Mouse (Mus musculus): ENCODE measurements at regions not wholly inside any gene's neighbourhood (a gene's known extent, or its start where the extent isn't known, plus 50 kb on each side); places are given as distances from the start of the nearest gene placed in this dataset.
"Not testable (repeated sequence)": the region's sequence is repeated elsewhere in the genome, so short reads cannot be mapped to it uniquely, and the experiment has no call there.

- Histone ChIP-seq H3K27ac (no peak overlapping the region), H3K27me3 (no peaks in the 10 kb centered on the region), H3K9ac (no peak overlapping the region), H3K36me3 (no peaks in the 10 kb centered on the region), H3K9me3 (no peaks in the 10 kb centered on the region), H3K4me2 (no peak overlapping the region), H3K4me3 (no peak overlapping the region), H3K4me1 (no peaks in the 10 kb centered on the region; the same call in 1 of the 2 replicates)
- no peak for ATAC-seq (ENCODE audit: insufficient number of reproducible peaks, insufficient read depth, low FRiP score, low TSS enrichment, low read depth)
- 37% methylated on average over 7 of the region's 7 CpGs for WGBS
Measured at GRCm38 (mm10) chr3:83503901-83504300, 262.2 kb upstream of the Sfrp2 start.

- 62% methylated on average over 4 of the region's 4 CpGs for WGBS
- Histone ChIP-seq H3K9ac (no peak overlapping the region), H3K36me3 (no peaks in the 10 kb centered on the region), H3K27me3 (no peaks in the 10 kb centered on the region), H3K4me2 (no peak overlapping the region), H3K4me1 (peaks cover 8% of the 10 kb centered on the region; the same call in 1 of the 2 replicates), H3K9me3 (no peaks in the 10 kb centered on the region), H3K27ac (no peak overlapping the region), H3K4me3 (no peak overlapping the region)
- no peak for ATAC-seq (ENCODE audit: insufficient number of reproducible peaks, insufficient read depth, low FRiP score, low TSS enrichment, low read depth)
Measured at GRCm38 (mm10) chr3:83516614-83517013, 249.5 kb upstream of the Sfrp2 start.

GRCm38 (mm10) chr3:83517914-83518635, 248.0 kb upstream of the Sfrp2 start:
- no peak overlapping the region for H3K9ac ChIP-seq
- H3K27ac ChIP-seq = no peak overlapping the region
- H3K4me1 ChIP-seq = peaks cover 8% of the 10 kb centered on the region; the same call in 1 of the 2 replicates
- H3K4me2 ChIP-seq = no peak overlapping the region
- ATAC-seq (ENCODE audit: insufficient number of reproducible peaks, insufficient read depth, low FRiP score, low TSS enrichment, low read depth) = no peak
- WGBS = 80% methylated on average over 6 of the region's 6 CpGs
- no peaks in the 10 kb centered on the region for H3K27me3 ChIP-seq
- H3K4me3 ChIP-seq = no peak overlapping the region
- no peaks in the 10 kb centered on the region for H3K9me3 ChIP-seq
- no peaks in the 10 kb centered on the region for H3K36me3 ChIP-seq

- Histone ChIP-seq H3K4me1 (peaks cover 7% of the 10 kb centered on the region), H3K4me3 (no peak overlapping the region), H3K9ac (no peak overlapping the region), H3K27me3 (peaks cover 6% of the 10 kb centered on the region; the same call in 1 of the 2 replicates), H3K9me3 (no peaks in the 10 kb centered on the region), H3K4me2 (no peak overlapping the region), H3K36me3 (no peaks in the 10 kb centered on the region), H3K27ac (0 out of 2 replicates have a peak overlapping the region, but pooled peaks have one; percentile 13)
- 0 out of 2 replicates have a peak, but pooled peaks have one; percentile 59 for ATAC-seq (ENCODE audit: insufficient number of reproducible peaks, insufficient read depth, low FRiP score, low TSS enrichment, low read depth)
- WGBS = 34% methylated on average over 4 of the region's 4 CpGs
Measured at GRCm38 (mm10) chr3:83530243-83530847, 235.8 kb upstream of the Sfrp2 start.

- ATAC-seq (ENCODE audit: insufficient number of reproducible peaks, insufficient read depth, low FRiP score, low TSS enrichment, low read depth); H3K36me3 ChIP-seq; H3K4me3 ChIP-seq; H3K27ac ChIP-seq; H3K4me2 ChIP-seq; H3K27me3 ChIP-seq; H3K9me3 ChIP-seq; H3K9ac ChIP-seq: not testable (repeated sequence)
- peaks cover 23% of the 10 kb centered on the region for H3K4me1 ChIP-seq
- WGBS = 71% methylated on average over 5 of the region's 5 CpGs
Measured at GRCm38 (mm10) chr3:83536624-83537023, 229.5 kb upstream of the Sfrp2 start.

DNA sequence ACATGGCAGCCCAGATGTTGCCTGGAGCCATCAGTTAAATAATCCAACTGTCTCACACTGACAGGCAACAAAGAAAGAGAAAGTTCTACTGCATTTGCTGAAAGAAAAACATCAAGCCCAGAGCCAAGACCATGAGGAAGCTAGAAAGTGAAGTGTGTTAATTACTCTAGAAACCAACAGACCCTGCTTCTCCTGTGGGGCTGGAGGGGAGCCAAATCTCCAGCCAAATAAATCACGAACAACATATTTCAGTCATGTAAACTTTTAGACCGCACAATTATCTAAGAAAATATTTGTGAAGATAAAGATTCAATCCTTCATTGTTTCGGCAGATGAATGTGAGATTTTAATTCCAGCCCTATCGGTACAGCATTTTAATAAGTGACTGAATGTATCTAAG, 228.9 kb upstream of the Sfrp2 start:
- Histone ChIP-seq H3K27me3 (peaks cover 6% of the 10 kb centered on the region; the same call in 1 of the 2 replicates), H3K9me3 (no peaks in the 10 kb centered on the region), H3K4me3 (no peak overlapping the region), H3K27ac (0 out of 2 replicates have a peak overlapping the region, but pooled peaks have one; percentile 16), H3K9ac (no peak overlapping the region), H3K4me2 (no peak overlapping the region), H3K36me3 (no peaks in the 10 kb centered on the region), H3K4me1 (peaks cover 22% of the 10 kb centered on the region)
- 49% methylated on average over 4 of the region's 4 CpGs for WGBS
- no peak for ATAC-seq (ENCODE audit: insufficient number of reproducible peaks, insufficient read depth, low FRiP score, low TSS enrichment, low read depth)

GRCm38 (mm10) chr3:83537711-83538110, 228.4 kb upstream of the Sfrp2 start:
- H3K36me3 ChIP-seq = no peaks in the 10 kb centered on the region
- H3K27ac ChIP-seq = no peak overlapping the region
- peaks cover 3% of the 10 kb centered on the region; the same call in 1 of the 2 replicates for H3K27me3 ChIP-seq
- no peaks in the 10 kb centered on the region for H3K9me3 ChIP-seq
- H3K4me3 ChIP-seq = no peak overlapping the region
- H3K4me2 ChIP-seq = 0 out of 2 replicates have a peak overlapping the region, but pooled peaks have one; percentile 9
- H3K4me1 ChIP-seq = peaks cover 21% of the 10 kb centered on the region
- 41% methylated on average over 7 of the region's 7 CpGs for WGBS
- no peak overlapping the region for H3K9ac ChIP-seq
- ATAC-seq (ENCODE audit: insufficient number of reproducible peaks, insufficient read depth, low FRiP score, low TSS enrichment, low read depth) = no peak

GRCm38 (mm10) chr3:83538898-83539297, 227.2 kb upstream of the Sfrp2 start:
- Histone ChIP-seq H3K9me3 (no peaks in the 10 kb centered on the region), H3K9ac (no peak overlapping the region), H3K36me3 (no peaks in the 10 kb centered on the region), H3K4me2 (no peak overlapping the region), H3K27me3 (no peaks in the 10 kb centered on the region), H3K27ac (no peak overlapping the region), H3K4me3 (no peak overlapping the region), H3K4me1 (peaks cover 21% of the 10 kb centered on the region)
- WGBS = 49% methylated on average over 2 of the region's 2 CpGs
- ATAC-seq (ENCODE audit: insufficient number of reproducible peaks, insufficient read depth, low FRiP score, low TSS enrichment, low read depth) = no peak

GRCm38 (mm10) chr3:83540997-83541932, 224.9 kb upstream of the Sfrp2 start:
- Histone ChIP-seq H3K4me2 (no peak overlapping the region), H3K27ac (no peak overlapping the region)

GRCm38 (mm10) chr3:83552516-83553139, 213.5 kb upstream of the Sfrp2 start:
- H3K9me3 ChIP-seq = no peaks in the 10 kb centered on the region
- peak overlapping the region; percentile 45; the same call in 1 of the 2 replicates for H3K27ac ChIP-seq
- H3K27me3 ChIP-seq = no peaks in the 10 kb centered on the region
- no peak for ATAC-seq (ENCODE audit: insufficient number of reproducible peaks, insufficient read depth, low FRiP score, low TSS enrichment, low read depth)
- WGBS = 66% methylated on average over 9 of the region's 9 CpGs
- H3K9ac ChIP-seq = no peak overlapping the region
- H3K36me3 ChIP-seq = no peaks in the 10 kb centered on the region
- no peak overlapping the region for H3K4me3 ChIP-seq
- H3K4me1 ChIP-seq = no peaks in the 10 kb centered on the region; the same call in 1 of the 2 replicates
- no peak overlapping the region for H3K4me2 ChIP-seq

More at GRCm38 (mm10) chr3:83540997-83541932, 224.9 kb upstream of the Sfrp2 start:
- H3K36me3 ChIP-seq = no peaks in the 10 kb centered on the region
- H3K4me3 ChIP-seq = no peak overlapping the region
- no peaks in the 10 kb centered on the region for H3K27me3 ChIP-seq
- H3K9me3 ChIP-seq = no peaks in the 10 kb centered on the region
- WGBS = 47% methylated on average over 11 of the region's 11 CpGs
- H3K9ac ChIP-seq = no peak overlapping the region
- peaks cover 21% of the 10 kb centered on the region for H3K4me1 ChIP-seq
- peak; percentile 52; the same call in 1 of the 2 replicates for ATAC-seq (ENCODE audit: insufficient number of reproducible peaks, insufficient read depth, low FRiP score, low TSS enrichment, low read depth)

DNA sequence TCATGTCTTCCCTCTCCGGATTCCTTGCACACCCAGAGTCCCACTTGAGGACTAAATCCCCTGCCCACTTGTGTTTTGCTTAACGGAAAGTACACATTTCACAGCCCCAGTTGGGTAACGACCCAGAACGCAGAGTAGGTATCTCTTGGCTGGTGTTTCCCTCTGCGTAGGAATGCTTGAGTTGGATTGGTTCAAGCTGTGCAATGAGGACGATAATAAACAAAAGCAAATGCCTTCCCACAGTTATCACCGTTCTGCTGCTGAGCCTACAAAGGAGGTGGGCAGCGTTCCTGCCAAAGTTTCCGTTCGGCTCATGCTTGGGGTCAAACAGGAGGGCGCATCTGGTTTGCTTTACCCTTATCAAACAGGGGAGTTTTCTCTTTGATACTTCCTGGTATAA, 212.3 kb upstream of the Sfrp2 start:
- Histone ChIP-seq H3K9ac (no peak overlapping the region), H3K9me3 (no peaks in the 10 kb centered on the region), H3K4me2 (no peak overlapping the region), H3K36me3 (no peaks in the 10 kb centered on the region), H3K4me3 (no peak overlapping the region), H3K27ac (no peak overlapping the region), H3K4me1 (no peaks in the 10 kb centered on the region; the same call in 1 of the 2 replicates), H3K27me3 (no peaks in the 10 kb centered on the region)
- ATAC-seq (ENCODE audit: insufficient number of reproducible peaks, insufficient read depth, low FRiP score, low TSS enrichment, low read depth) = peak; percentile 69; the same call in 1 of the 2 replicates
- WGBS = 31% methylated on average over 11 of the region's 11 CpGs

All from embryonic facial prominence, embryonic 13.5 days (tissue).